Mouse (Mus musculus): ENCODE results near the gene Cc2d2b.

Cc2d2b gene

DNA sequence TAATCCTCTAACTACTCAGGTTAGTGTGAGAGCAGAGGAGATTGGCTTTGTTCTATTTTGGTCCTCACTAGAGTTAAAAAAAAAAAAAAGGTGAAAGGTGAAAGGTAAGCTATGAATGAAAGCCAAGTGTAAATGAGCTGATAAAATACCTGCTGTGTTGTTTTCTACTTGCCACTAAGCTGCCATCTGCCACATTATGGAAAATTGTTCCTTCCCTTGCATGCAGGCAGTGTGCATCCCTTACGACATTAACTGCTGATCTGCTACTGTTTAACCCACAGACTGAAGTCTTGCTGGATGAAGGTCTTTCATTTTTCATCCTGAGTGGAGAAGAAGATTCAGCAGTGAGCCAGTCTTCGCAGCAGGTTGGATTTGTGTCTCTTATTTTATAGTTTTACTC is 11.5 kb downstream of the Cc2d2b start:
- DNase-seq (ENCODE audit: low spot score) = no peak

DNA sequence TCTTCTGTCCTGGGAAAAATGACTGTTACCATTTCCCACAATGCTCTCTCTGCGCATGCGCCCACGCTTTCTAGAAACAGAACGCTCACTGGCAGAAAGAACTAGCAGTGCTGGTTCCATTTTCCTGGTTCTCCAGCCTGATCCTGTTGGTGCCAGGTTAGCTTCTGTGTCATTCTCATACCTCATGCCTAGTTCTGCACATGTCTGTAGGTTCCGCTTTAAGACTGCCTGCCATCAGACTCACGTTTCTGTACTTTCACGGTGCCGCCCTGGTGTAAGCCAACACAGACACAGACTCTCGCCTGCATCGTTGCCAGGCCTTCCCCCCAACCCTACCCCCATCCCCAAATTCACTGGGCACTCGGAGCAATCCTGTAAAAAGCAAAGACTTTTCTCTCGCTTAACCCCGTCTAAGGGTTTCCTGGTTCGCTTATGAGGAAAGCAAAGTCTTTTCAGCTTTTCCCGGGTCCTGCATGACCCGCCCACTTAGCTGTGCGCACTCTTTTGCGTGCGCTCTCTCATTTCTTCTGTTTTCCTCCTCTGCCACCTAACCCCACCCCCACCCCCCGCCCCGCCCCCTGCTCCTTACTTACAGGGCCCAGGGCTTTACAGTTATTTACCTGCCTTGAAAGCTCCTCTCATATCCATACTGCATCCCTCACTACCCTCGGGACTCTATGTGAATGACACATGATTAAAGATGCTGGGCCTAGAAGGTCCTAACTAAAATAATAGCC is 13.6 kb downstream of the Cc2d2b start:
- peak; percentile 16 for DNase-seq (ENCODE audit: low spot score)

DNA sequence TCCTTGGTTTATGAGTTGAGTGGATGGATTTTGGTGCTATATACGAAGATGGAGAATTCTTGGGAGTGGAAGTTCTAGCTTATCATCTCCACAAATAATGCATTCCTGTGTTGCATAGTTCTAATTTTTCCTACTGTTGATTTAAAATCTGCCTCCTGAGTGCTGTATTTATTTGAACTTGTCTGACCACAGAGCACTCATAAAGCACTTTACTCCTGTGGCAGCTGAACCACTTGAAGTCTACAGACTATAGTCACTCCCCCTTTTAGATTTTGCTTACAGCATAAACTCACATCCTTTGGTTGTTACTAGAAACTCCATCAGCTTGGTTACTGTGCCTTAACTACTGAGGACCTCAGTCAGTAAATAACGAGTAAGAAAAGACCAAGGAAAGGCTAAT is 18.6 kb downstream of the Cc2d2b start:
- peak; percentile 67 for DNase-seq (ENCODE audit: low spot score)

DNA sequence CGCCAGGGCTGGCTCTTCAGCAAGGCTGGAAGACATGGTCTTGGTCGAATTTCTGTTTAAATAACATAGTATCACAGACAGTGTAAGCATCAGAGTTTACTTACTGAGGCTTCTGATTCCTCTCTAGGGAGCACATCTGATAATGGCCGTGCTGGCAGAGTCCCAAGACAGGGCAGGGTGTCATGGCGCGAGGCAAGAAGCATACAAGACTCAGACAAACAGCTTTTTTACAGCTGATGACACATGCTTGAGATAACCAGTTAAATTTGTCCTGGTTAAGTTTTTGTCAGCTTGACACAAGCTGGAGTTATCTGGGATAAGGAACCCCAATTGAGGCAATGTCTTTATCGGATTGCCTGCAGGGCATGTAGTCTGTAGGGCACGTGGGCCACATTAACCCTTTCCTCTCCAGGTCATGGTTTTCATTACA is 20.8 kb downstream of the Cc2d2b start:
- no peak for DNase-seq (ENCODE audit: low spot score)

DNA sequence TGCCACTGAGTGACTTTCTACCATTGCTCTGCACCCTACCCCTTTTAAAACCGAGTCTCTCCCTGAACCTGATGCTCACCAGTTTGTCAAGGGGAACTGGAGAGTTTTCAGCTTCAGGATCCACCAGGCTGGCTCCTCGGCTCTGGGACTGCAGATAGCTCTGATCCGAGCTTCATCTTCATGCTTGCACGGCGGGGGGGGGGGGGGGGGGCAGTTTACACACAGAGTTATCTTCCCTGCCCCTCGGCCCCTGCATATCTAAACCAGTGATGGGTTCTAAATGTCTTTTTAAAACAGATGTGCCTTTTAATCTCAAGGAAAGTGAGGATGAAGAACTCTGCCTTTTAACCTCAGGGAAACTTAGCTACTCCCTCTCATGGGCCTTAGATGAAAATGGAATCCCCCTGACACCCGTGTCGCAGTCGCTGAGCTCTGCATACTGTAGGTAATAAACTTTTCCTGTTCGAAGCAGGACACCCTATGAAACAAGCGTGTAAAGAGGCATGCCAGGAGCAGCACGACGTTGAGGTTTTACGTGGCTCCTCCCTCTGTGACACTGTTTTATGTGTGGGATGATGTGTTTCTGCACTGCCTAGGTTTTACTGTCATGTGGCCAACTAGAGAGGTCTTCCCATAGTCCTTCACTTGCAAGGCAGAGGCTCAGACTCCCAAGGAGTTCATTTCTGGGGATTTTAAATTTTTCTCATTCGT is 39.6 kb downstream of the Cc2d2b start:
- no peak for DNase-seq (ENCODE audit: low spot score)

DNA sequence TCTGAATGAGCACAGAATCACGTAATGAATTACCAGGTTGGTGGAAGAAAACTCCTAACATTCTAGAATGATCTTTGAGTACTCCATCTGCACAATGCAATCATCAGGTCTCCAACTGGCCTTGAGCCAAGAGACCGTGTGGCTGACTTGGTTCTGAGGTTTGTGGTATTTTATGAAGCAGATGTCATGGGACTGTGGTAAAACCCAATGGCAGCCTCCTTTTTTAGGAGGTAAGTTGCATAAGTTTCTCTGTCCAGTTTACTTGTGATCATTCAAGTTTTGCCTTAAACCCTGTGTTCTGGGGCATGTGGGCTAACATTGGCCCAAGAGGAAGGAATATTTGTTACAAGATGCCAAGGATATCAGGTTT is 40.1 kb downstream of the Cc2d2b start:
- DNase-seq (ENCODE audit: low spot score) = no peak

DNA sequence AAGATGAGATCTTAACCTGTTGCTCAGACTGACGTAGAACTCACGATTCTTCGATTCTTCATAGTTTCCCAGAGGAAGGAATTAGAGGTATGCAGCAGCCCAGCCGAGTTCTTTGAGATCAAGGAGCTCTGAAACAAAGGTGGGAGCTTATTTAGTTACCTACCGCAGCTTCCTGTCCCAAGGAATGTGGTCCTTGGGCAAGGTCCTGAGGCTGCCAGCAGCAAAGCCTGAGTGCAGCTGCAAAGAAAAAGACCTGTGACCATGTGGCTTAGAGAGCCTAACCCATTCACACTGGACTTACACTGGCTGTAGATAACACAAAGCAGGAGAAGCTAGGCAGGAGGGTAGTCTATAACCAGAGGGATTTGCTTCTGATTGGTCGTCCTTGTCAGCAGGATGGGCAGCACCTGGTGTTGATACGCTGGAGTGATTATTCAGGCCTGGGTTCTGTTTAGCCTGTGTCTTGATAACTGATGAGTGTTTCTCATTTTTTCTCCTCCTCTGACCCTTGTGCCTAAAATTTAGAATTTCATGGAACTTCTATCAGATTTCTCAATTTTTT is 56.7 kb downstream of the Cc2d2b start:
- no peak for DNase-seq (ENCODE audit: low spot score)

DNA sequence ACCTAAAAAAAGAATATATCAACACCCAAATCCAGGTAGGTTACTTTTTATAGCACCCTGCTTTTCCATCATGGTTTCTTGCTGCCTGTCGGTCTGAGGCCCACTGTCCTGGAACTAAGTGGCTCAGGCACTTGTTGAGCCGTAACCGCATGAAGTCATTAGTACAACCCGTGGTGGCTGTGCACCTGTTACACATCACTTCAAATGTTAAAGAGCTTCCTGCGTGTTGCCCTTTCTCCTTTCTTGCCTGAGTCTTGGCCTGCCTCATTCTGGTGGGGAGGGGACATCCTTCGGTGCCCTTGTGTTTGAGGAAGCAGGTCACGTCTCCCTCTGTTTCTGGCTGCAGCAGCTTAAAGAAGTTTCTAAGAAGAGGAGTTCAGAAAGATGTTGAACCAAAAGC is 61.3 kb downstream of the Cc2d2b start:
- no peak for DNase-seq (ENCODE audit: low spot score)

DNA sequence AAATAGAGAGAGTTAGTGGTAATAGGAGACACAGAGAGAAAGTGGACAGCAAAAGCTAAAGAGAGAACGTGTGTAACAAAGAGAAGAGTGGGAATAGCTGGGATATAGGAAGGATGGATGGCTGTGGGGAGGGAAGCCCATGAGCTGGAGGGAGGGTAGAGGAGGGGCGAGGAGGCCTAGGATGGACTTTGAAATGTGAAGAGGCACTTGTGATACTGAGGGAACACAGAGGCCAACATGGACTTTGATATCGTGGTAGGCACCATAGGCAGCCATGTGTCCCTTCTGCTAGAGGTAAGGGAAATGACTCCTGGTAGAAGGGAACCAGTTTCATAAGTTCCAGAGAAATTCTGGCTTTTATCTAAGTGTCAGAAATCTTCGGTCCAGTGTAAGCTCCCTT is 63.3 kb downstream of the Cc2d2b start:
- DNase-seq (ENCODE audit: low spot score) = no peak

DNA sequence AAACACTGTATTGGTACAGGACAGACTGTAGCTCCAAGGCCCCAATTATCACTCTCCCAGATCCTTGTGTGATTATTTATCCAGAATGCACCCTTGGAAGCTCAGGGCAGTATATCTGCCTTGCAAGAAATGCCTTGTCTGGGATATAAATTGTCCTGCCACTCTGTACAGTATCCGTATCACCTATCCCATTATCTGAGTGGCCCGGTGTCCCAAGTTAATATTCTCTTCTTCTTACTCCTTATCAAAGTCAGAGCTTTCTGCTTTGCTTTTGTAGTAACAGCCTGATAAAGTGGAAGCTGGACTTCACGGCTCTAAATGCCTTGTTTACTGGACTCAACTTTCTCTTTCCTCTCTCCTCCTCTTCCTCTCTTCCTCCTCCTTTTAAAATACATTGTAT is 64.2 kb downstream of the Cc2d2b start:
- no peak for DNase-seq (ENCODE audit: low spot score)

DNA sequence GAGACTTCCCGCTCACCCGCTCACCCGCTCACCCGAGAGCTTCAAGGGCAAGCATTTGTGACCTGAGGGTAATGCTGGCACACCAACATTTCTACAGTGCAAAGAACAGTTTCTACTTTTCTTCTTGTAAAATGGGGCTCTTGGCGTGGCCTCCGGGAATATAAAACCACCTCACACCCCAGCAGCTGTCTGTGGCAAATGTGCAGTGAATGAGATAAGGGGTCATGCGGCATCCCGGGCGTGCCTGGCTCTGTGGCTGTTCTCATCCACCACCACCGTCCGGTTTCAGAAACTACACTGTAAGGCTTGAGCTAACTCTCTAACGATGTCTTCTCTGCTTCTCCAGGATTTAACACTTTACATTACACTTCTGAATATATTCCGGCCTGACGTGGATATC is 64.8 kb downstream of the Cc2d2b start:
- no peak for DNase-seq (ENCODE audit: low spot score)

DNA sequence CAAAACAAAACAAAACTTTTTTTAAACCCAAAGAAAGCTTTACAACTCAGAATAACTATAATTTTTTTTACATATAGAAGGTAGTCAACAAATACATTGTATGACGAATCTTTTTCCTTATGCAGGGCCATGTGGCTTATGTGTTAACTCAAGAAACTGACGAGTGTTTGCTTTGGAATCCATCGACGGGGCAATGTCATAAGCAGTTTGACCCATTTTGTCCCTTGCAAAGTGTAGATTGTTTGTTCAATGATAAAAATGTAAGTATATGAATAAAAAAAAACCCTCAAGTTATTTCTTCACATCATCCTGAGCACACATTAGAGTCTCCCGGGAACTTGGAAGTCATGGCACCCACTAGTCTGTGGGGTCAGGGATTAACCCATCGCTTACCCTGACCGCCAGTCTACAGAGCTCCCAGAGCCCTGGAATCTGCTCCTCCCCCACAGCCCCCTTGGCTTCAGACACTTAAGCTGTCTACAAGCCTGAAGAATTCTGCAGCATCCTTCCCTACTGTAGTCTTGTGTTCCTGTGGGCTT is 67.2 kb downstream of the Cc2d2b start:
- no peak for DNase-seq (ENCODE audit: low spot score)

DNA sequence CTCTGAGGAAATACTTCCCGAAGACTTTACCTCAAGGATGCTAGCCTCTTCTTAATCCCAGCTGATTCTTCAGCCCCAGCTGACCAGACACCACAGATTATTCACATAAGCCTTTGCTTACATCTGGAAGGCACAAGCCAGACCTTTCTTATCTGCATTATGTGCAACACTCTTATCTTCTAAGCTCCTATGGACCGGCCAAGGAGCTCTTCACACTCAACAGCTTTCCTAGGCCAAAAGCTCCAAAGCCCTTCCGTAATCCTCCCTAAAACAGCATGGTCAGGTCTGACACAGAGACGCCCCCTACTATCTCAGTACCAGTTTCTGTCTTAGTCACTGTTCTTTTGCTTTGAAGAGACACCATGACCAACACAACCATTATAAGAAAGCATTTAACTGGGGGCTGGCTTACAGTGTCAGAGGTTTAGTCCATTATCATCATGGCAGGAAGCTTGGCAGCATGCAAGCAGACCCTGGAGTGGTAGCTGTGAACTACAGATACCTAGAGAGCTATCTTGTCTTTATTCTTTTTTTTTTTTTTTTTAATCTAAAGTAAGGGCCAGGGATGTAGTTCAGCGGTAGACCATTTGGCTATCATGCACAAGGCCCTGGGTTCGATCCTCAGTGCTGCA is 69.5 kb downstream of the Cc2d2b start:
- no peak for DNase-seq (ENCODE audit: low spot score)

DNA sequence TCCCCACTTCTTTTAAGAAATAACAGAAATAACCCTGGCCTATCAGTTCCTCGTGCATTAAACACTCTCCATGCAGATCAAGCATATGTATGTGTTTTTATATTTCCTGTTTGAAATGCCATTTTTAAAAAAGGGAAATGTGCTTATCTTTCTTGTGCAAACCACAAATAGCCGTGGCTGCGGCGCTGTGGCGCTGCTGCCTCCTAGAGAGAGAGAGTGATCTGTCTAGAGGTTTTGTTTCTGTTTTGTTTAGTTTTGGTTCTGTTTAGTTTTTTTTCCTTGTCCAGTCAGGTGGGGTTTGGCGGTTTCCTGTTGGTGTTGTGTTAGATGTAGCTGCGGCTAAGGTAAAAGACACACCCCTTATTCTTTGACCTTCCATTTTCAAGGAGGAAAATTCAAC is 70.2 kb downstream of the Cc2d2b start:
- peak; percentile 46 for DNase-seq (ENCODE audit: low spot score)

DNA sequence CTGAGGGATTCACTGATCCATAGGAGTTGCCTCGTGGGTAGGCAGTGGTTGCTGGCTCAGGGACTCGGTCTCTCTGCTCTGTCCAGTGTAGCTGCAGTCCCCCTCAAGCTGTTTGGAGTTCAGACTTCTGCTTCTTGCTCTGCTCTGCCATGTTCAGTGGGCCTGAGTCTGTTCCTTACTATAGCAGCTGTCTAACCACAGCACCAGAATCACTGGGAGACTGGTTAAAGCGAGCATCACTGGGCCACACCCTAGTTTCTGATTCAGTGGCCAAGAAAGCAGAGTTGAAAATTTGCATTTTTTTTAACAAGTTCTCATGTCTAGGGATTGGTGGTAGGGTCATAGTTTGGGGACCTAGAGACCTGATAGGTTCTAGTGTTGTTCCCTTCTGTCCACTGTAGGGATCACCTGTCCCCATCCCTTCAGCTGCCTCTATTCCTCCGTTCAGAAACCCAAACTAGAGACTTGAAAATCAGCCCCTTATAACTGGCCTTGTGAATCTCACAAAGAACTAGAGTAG is 72.8 kb downstream of the Cc2d2b start:
- no peak for DNase-seq (ENCODE audit: low spot score)

DNA sequence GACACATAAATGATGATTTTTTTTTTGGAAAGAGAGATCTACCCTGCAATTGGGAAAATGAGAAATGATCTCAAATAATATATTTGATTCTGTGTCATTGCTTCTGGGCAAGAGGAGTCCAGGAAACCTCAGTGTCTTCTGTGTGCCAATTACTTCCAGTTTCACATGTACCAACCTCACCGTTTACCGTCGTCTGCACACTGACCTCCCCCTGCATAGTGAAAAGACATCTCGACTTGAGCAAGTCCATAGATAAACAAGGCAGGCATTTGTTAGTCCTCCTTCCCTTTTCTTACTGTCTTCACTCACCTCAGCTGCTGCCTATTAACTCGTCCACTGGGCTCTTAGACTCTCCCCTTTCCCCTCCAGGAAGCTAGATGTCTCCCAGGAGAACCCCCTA is 77.1 kb downstream of the Cc2d2b start:
- no peak for DNase-seq (ENCODE audit: low spot score)

DNA sequence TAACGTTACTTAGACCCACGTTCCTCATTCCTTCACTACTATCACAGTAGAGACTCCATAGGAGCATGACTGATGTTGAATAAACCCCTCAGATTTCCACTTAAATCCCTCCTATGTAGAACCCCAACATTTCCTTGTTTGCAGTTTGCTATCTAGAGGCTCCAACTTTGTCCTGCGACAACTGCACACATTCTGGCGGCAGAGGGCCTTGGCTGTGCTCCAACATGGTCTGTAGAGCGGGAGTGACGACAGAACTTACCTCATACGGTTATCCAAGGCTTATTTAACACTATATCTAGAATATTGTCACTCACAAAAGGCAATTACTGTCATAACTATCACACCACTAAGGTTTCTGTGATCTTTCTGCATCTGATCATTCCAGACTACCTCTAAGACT is 78.2 kb downstream of the Cc2d2b start:
- no peak for DNase-seq (ENCODE audit: low spot score)

DNA sequence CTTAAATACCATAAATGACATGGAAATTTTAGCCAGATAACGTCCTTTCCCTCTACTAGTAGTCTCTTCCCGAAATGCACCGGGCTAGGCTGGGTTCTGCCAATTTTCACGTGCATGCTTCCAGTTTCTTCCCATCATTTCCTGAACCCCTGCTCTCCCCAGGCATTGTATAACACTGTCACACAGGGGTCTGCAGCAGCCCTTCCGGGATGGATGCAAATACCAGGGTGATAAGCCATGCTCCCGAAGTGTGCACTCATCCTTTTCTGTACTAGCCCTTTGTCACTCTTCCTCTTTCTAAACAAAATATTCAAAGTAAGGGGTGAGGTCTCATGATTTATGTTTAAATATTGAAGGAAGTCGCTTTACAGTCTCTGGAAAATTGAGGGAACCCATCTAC is 81.6 kb downstream of the Cc2d2b start:
- no peak for DNase-seq (ENCODE audit: low spot score)

DNA sequence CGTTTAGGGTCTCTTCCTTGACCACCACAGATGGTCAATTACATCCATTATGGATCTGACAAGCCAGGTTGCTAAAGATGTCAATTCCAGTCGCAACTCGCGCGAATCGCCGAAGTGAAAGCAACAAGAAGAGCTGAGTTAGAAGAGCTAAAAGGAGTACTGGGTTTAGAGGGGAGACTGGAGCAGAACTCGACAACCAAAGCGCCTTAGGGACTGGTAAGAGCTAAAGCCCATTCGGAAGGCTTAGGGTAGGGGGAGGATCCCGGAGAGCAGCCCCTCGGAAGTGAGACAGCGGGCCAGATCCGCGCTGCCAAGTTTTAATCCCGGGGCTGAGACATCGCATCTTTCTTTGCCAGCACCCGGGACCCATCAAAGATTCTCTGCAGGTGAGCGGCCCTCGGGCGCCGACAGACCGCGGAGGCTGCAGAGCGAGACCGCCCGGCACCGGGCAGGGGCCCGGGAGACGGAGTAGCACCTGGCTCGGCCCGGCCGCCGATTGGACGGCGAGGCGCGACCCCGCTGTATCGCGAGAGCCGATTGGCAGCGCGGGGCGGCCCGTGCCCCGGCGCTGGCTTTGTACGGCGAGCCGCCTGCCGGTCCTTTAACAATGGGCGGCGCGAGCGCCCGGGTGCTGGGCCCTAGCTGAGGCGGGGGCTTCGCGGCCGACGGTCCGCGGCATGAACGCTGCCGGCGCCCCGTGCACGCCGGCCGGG is 82.3 kb downstream of the Cc2d2b start, which contains the start of gene Ccnj:
TSS of gene Ccnj (plus strand) at position 577 of the 713 bp plus-strand sequence.
- DNase-seq (ENCODE audit: low spot score) = peak; percentile 93

DNA sequence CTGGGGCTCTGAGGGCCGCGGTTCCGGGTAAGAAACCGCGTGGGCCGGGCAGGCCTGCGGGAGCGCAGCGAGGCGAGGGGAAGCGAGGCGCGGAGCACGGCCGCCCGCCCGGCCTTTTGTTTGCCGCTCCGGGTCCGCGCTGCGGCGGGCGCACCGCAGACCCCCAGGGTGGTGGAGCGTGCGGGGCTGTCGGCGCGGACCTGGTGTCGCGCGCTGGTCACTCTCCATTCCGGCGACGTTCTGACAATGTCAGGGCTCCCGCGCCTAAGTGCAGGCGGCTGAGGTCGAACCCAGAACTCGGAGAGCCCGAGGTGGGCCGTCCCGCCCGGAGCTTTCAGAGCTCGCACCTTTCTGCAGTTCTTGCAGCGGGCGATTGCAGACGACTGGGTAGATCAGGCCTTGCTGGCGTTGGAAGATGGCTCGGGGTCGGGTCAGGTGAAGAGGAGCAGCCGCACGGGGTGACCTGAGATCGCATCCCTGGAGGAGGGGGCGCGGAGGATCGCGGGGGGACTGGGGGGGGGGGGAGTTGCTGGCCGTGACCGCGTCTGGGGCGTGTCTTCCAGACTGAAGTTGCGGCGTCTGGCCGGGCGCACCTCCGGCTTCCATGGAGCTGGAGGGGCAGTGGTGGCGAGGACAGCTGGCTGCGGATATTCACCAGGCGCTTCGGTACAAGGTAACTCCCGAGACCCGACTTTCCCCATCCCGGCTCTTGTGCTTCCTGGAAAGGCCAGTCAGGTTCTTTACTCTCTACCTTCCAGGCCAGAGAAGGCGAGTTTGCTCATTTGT is 83.1 kb downstream of the Cc2d2b start:
- peak; percentile 26 for DNase-seq (ENCODE audit: low spot score)

DNA sequence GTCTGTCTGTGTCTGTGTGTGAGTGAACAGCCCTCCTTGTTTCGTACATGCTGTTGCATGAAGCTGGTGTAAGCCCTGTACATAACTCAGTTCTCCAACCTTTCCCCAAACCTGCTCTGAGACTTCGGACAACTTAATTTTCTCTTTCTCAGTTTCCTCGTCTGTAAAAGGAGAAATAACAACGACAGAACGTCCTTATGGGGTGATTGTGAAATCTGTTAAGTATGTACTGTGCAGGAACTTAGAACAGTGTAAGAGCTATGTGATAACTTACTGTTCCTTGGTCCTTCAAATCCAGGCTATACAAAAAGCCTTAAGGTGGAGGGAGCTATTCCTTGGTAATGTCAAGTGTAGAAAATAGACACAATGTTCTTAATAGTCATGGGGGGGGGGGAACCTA is 83.8 kb downstream of the Cc2d2b start:
- DNase-seq (ENCODE audit: low spot score) = peak; percentile 36

Measured in lung, postnatal 25 days (tissue).